Mouse (Mus musculus) ovary, postnatal 10 days (tissue): ENCODE measurements around the gene Rbp3.

Experiments
- DNase-seq: peaks from one replicate; pipeline ENCODE4 v3.0.0; 2022; ENCODE audit warnings: low spot score

Rbp3 gene

GRCm38 (mm10) chr14:33974752-33975151, 20.9 kb downstream of the Rbp3 start:
- no peak for DNase-seq

DNA sequence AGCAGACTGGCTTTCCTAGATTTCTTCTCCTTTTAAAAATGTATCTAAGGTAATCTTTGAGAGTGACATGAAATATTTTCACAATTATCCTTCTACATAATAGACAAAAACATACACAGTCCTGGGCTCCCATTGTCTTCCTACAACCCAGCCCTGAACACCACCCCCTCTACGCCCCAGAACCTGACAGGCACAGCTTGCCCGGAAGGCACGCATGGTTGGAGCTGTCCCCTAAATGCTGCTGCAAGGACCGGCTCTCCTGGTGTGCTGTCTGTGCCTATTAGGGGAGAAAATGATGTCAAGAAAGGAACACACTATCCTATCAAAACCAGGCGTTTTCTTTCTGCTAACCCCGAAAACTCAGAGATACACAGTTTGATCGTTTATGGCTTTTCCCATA, 23.9 kb downstream of the Rbp3 start:
- no peak for DNase-seq

DNA sequence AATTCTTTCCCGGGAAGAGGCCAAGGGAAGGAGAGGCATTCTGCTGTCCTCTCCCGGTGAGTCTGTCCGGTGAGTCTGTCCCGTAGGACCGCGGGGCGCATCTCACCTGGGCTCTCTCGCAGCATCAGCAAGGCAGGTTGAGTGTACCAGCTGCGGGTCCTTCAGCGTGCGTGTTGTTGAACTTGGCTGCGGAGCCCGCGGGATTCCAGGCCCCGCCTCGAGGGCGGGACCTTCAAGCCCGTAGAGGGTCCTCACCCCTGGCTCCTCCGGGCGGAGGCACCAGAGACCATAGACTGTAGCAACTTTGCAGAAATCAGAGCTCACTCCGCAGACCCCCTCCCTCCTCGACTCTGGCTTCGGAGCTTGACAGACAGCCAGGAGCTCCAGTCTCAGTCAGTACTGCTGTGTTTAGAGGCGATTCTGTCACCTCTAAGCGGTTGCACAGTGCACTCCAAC, 24.8 kb downstream of the Rbp3 start, which contains the start of gene Zfp488:
TSS of gene Zfp488 (minus strand) at position 161 of the 456 bp plus-strand sequence.
- DNase-seq = no peak

DNA sequence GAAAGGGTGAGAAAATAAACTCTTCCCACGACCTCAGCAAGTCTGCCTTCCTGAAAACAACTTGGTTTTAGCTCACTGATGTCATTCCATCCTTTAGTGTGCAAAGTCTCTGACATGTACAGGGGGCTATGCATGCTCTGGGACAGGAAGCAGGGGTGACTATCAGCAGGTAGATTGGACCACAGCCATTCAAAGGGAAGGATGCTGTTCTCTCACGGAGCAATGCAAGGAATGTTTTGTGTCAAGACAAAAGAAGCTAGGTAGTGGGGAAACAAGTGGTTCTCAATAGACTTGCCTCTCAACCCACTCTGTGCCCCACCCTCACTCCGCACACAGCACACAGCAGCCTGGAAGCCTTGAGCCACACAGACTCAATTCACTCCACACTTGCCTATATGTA, 35.4 kb downstream of the Rbp3 start:
- no peak for DNase-seq

- no peak for DNase-seq
Measured at GRCm38 (mm10) chr14:33991971-33992370, 38.2 kb downstream of the Rbp3 start.

GRCm38 (mm10) chr14:33993051-33993450, 39.2 kb downstream of the Rbp3 start:
- DNase-seq = no peak

DNA sequence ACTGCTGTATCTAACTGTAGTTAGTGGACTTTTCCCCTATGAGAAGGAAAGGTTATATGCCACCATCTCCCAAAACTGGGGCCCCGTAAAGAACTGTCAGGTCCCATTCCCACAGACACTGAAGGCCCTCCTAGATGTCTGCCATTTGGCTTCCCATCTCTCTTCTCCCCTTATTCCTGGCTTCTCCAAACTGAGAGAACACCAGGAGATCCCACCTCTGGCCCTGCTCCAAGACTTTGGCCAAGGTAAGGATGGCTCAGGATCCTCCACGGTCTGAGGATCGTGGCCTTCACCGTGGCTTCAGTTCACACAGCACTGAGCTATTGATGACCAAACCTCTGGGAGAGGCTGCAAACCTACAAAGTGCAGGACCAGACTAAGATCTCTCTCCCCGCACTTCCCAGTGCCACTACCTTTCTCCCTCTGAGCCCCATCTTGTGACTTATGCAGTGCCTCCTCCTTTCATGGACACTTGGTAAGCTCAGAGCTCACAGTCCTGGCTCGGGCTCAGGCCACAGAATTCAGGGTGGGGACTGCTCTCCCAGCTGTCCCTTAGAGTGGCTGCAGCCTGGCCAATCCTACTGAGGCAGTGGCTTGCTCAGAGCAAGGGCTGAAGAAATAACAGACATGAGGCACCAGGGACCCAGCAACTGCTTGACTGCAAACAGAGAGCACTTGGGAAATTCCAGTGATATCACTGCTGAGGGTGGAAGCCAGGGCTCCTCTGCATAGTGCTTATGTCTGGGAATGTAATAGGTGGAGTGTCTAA, 39.9 kb downstream of the Rbp3 start:
- no peak for DNase-seq

DNA sequence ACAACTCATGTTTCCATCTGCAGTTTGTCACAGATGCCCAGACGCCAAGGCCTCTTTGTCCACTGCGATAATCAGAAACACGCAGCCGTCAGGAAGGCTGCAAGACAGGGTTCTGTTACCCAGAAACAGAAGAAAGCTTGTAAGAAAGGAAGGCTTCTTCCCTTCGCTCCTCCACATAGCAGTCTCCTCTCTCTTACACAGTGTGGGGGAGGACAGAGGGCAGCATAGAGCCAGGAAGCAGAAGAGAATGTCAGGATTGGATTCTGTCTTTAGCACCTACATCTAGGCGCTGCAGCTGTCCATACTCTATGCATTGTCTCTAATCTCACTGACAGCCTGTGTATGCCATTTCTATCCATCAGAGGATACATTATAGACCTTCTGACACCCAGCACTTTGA, 43.6 kb downstream of the Rbp3 start:
- DNase-seq = no peak

DNA sequence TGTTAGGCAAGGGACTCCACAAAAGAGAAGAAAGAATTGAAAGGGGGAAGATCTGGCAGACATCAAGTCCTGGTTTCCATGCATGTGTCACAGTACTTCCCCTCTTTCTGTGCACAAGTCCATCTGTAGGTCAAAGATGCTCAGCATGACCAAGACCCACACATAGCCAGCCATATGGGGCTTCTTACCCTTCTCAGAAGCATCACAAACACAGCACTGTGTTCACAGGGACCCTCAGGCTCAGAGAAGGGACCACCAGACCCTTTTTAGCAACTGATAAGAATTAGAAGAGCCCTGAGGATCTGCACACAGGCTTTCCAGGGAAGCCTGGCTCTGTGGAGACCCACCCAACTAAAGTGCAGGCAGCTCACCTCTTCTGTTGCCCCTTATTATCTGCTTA, 46.3 kb downstream of the Rbp3 start:
- no peak for DNase-seq

- DNase-seq = no peak
Measured at GRCm38 (mm10) chr14:34001445-34001844, 47.6 kb downstream of the Rbp3 start.

GRCm38 (mm10) chr14:34002358-34002757, 48.6 kb downstream of the Rbp3 start:
- DNase-seq = no peak
